Mouse (Mus musculus): ENCODE measurements around the gene Olfr1160. TPM values are rescaled to one million over a fixed set of nuclear protein-coding genes. Genes with fewer than 3 reads are reported as not detected.
"Not testable (repeated sequence)": the region's sequence is repeated elsewhere in the genome, so short reads cannot be mapped to it uniquely, and the experiment has no call there.

Olfr1160 gene
- polyA plus RNA-seq (2016; fragmentation: Nextera tagmentation; extraction: Ambion mirVana) = not detected in 2 replicates

- Histone ChIP-seq H3K9me3 (no peaks in the 10 kb centered on the region), H3K27me3 (ENCODE audit: insufficient read depth, poor library complexity, severe bottlenecking) (no peaks in the 10 kb centered on the region), H3K36me3 (no peaks in the 10 kb centered on the region), H3K4me3 (no peak within 1 kb of the TSS), H3K27ac (no peak within 1 kb of the TSS), H3K4me1 (no peaks in the 10 kb centered on the region)
- DNase-seq (ENCODE audit: low spot score) = no peak
Observed at GRCm38 (mm10) chr2:88007515-88008318, at the start of gene Olfr1160. Gene Olfr1160 (minus strand): TSS chr2:88008268.

DNA sequence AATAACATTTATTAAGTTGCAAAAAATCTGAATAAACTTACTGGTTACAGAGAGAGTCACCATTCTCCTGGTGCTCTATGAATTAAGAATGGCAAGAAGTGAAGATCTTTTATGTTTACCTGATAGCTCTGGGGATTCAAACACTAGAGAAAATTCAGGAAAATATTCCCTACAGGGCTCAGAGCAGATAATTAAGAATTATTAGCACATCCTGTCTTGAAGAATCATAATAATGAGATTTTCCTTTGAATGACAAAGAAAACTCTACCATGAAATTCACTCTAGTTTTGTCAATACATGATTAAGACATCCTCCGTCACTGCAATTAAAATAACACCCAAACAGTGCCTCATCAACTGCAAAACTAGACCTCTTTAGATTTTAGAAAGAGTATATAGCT lies 43.0 kb upstream of the Olfr1160 start, which contains the start of gene Olfr1162:
TSS of gene Olfr1162 (minus strand) at position 101 of the 400 bp plus-strand sequence.
- no peak for DNase-seq (ENCODE audit: low spot score)
- no peak within 1 kb of the TSS for H3K27ac ChIP-seq
- 81% methylated on average over 1 of the region's 1 CpGs for WGBS
- H3K4me3 ChIP-seq = no peak within 1 kb of the TSS
- no peaks in the 10 kb centered on the region for H3K27me3 ChIP-seq (ENCODE audit: insufficient read depth, poor library complexity, severe bottlenecking)
- H3K9me3 ChIP-seq = no peaks in the 10 kb centered on the region
- H3K4me1 ChIP-seq = no peaks in the 10 kb centered on the region
- H3K36me3 ChIP-seq = no peaks in the 10 kb centered on the region

DNA sequence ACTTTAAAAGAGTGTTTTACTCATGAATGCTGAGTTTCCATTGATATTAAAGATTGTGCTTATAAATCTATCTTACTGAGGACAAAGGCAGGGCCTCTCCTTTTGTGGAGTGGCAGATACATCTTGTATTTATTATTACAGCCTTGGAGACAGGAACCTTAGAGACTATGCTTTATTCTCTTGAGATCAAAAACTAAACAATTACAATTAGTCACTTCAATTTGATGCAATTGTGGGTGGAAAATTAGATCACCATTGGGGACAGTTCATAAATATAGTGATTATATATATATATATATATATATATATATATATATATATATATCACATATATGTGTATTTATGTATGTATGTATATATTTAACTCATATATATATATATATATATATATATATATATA lies 29.5 kb upstream of the Olfr1160 start, which contains the start of gene Olfr73:
TSS of gene Olfr73 (minus strand) at position 101 of the 400 bp plus-strand sequence.
- no peaks in the 10 kb centered on the region for H3K9me3 ChIP-seq
- no peaks in the 10 kb centered on the region for H3K4me1 ChIP-seq
- DNase-seq (ENCODE audit: low spot score) = no peak
- H3K4me3 ChIP-seq = no peak within 1 kb of the TSS
- H3K27ac ChIP-seq = no peak within 1 kb of the TSS
- H3K36me3 ChIP-seq = no peaks in the 10 kb centered on the region
- H3K27me3 ChIP-seq (ENCODE audit: insufficient read depth, poor library complexity, severe bottlenecking) = no peaks in the 10 kb centered on the region

DNA sequence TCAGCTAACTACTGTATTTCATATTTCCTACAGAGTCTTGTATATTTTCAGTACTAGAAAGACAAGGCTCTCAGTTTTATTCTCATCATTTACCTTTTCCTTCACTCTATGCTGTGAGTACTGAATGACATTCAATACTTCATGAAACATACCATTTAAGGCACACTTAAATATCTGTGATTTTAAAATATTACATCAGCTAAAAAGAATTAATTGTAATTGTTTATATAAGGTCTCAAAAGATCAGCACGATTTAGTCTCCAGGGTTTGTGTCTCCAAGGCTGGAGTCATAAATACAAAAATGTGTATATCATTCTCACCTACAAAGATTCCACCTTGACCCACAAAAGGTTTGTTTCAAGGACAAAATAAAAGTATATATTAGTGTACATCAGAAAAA lies 14.4 kb upstream of the Olfr1160 start, which contains the start of gene Olfr1161:
TSS of gene Olfr1161 (plus strand) at position 301 of the 400 bp plus-strand sequence.
- WGBS = 85% methylated on average over 1 of the region's 1 CpGs
- H3K9me3 ChIP-seq; H3K27me3 ChIP-seq (ENCODE audit: insufficient read depth, poor library complexity, severe bottlenecking); H3K4me3 ChIP-seq; H3K4me1 ChIP-seq; H3K36me3 ChIP-seq; DNase-seq (ENCODE audit: low spot score); H3K27ac ChIP-seq: not testable (repeated sequence)

- Histone ChIP-seq H3K27me3 (ENCODE audit: insufficient read depth, poor library complexity, severe bottlenecking) (no peaks in the 10 kb centered on the region), H3K4me3 (no peak within 1 kb of the TSS), H3K4me1 (no peaks in the 10 kb centered on the region), H3K27ac (no peak within 1 kb of the TSS), H3K9me3 (no peaks in the 10 kb centered on the region), H3K36me3 (no peaks in the 10 kb centered on the region)
- no peak for DNase-seq (ENCODE audit: low spot score)
Observed at GRCm38 (mm10) chr2:87989813-87990212, 18.3 kb downstream of the Olfr1160 start, which contains the start of gene Olfr1158. Gene Olfr1158 (plus strand): TSS chr2:87990113.

DNA sequence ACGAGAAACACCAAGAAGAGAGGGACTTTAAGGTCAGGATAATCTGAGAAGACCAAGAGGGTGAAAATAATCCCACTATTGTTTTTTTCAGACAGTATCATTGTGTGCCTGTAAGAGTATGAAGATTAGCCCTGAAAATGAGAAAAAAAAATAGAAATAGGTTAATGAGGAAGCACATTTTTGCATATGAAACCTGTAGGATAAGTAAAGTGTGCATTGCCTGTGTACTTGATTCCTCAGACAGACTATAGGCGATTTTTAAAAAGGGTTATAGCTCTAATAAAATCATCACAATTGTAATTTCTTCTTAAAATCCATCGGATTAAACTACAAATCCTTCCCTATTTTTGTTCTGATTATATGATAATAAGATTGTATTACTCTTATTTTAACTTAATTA lies 33.5 kb downstream of the Olfr1160 start, which contains the start of gene Olfr74:
TSS of gene Olfr74 (minus strand) at position 101 of the 400 bp plus-strand sequence.
- 64% methylated on average over 3 of the region's 3 CpGs for WGBS
- no peak for DNase-seq (ENCODE audit: low spot score)
- no peaks in the 10 kb centered on the region for H3K36me3 ChIP-seq
- no peak within 1 kb of the TSS for H3K4me3 ChIP-seq
- H3K9me3 ChIP-seq = no peaks in the 10 kb centered on the region
- no peaks in the 10 kb centered on the region for H3K27me3 ChIP-seq (ENCODE audit: insufficient read depth, poor library complexity, severe bottlenecking)
- no peak within 1 kb of the TSS for H3K27ac ChIP-seq
- no peaks in the 10 kb centered on the region for H3K4me1 ChIP-seq

DNA sequence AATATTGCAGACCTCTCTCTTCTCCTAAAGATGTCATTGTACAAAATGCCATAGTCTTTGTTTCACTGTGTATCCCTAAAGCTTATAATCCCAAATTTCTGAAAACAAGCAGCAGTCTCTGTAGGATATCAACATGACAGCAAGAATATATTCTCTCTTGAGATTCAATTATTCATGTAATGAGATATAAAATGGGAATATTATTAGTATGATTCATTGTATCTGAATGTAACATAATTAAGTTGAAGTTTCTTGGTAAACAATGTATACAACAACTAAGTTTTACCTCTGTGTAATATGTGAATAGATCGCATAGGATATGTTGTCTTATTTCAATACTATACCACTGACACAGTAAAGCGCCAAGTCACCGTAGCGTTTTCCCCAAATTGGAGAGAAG lies 39.9 kb downstream of the Olfr1160 start, which contains the start of gene Olfr1157:
TSS of gene Olfr1157 (minus strand) at position 101 of the 400 bp plus-strand sequence.
- no peaks in the 10 kb centered on the region for H3K27me3 ChIP-seq (ENCODE audit: insufficient read depth, poor library complexity, severe bottlenecking)
- no peaks in the 10 kb centered on the region for H3K4me1 ChIP-seq
- DNase-seq (ENCODE audit: low spot score) = no peak
- no peak within 1 kb of the TSS for H3K27ac ChIP-seq
- 92% methylated on average over 4 of the region's 4 CpGs for WGBS
- H3K9me3 ChIP-seq = no peaks in the 10 kb centered on the region
- no peaks in the 10 kb centered on the region for H3K36me3 ChIP-seq
- H3K4me3 ChIP-seq = no peak within 1 kb of the TSS

DNA sequence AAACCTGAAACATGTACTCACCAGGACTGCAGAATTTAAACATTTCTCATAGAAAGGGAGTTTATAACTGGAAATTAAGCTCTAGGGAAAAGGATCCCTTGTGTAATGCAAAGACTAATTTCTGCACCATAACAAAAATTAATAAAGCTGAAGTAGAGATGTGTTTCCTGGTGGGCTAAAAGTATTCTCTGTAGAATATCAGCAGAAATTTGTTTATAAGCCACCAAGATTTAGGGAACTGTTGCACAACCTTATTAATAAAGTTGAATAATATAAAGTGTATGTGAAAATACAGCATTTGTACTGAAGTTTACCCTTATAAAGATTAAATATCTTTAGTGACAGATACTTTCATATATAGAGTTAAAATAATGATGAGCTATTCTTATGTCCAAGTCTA lies 55.1 kb downstream of the Olfr1160 start, which contains the start of gene Olfr1156:
TSS of gene Olfr1156 (minus strand) at position 101 of the 400 bp plus-strand sequence.
- Histone ChIP-seq H3K9me3 (no peaks in the 10 kb centered on the region), H3K27ac (no peak within 1 kb of the TSS), H3K4me1 (no peaks in the 10 kb centered on the region), H3K27me3 (ENCODE audit: insufficient read depth, poor library complexity, severe bottlenecking) (no peaks in the 10 kb centered on the region), H3K36me3 (no peaks in the 10 kb centered on the region), H3K4me3 (no peak within 1 kb of the TSS)
- no peak for DNase-seq (ENCODE audit: low spot score)

Other genes with a start within 250 kb of the Olfr1160 start
- gene Olfr152, start 228.8 kb downstream of the Olfr1160 start, polyA plus RNA-seq (2016; fragmentation: Nextera tagmentation; extraction: Ambion mirVana) = not detected in 2 replicates
- not detected in 2 replicates for gene Olfr1143, start 207.7 kb downstream of the Olfr1160 start, polyA plus RNA-seq (2016; fragmentation: Nextera tagmentation; extraction: Ambion mirVana)
- not detected in 2 replicates for gene Olfr1145, start 198.4 kb downstream of the Olfr1160 start, polyA plus RNA-seq (2016; fragmentation: Nextera tagmentation; extraction: Ambion mirVana)
- not detected in 2 replicates for gene Olfr1148, start 177.7 kb downstream of the Olfr1160 start, polyA plus RNA-seq (2016; fragmentation: Nextera tagmentation; extraction: Ambion mirVana)
- gene Olfr1150-ps1, start 164.3 kb downstream of the Olfr1160 start, polyA plus RNA-seq (2016; fragmentation: Nextera tagmentation; extraction: Ambion mirVana) = not detected in 2 replicates
- gene Olfr1151, start 152.4 kb downstream of the Olfr1160 start, polyA plus RNA-seq (2016; fragmentation: Nextera tagmentation; extraction: Ambion mirVana) = not detected in 2 replicates
- gene Olfr1152, start 141.8 kb downstream of the Olfr1160 start, polyA plus RNA-seq (2016; fragmentation: Nextera tagmentation; extraction: Ambion mirVana) = not detected in 2 replicates
- gene Olfr1153, start 113.3 kb downstream of the Olfr1160 start, polyA plus RNA-seq (2016; fragmentation: Nextera tagmentation; extraction: Ambion mirVana) = not detected in 2 replicates
- not detected in 2 replicates for gene Olfr1154, start 103.1 kb downstream of the Olfr1160 start, polyA plus RNA-seq (2016; fragmentation: Nextera tagmentation; extraction: Ambion mirVana)
- gene Olfr1155, start 63.1 kb downstream of the Olfr1160 start, polyA plus RNA-seq (2016; fragmentation: Nextera tagmentation; extraction: Ambion mirVana) = not detected in 2 replicates
- gene Olfr1156, start 55.2 kb downstream of the Olfr1160 start, polyA plus RNA-seq (2016; fragmentation: Nextera tagmentation; extraction: Ambion mirVana) = not detected in 2 replicates
- not detected in 2 replicates for gene Olfr1157, start 40.0 kb downstream of the Olfr1160 start, polyA plus RNA-seq (2016; fragmentation: Nextera tagmentation; extraction: Ambion mirVana)
- not detected in 2 replicates for gene Olfr74, start 33.6 kb downstream of the Olfr1160 start, polyA plus RNA-seq (2016; fragmentation: Nextera tagmentation; extraction: Ambion mirVana)
- not detected in 2 replicates for gene Olfr1158, start 18.2 kb downstream of the Olfr1160 start, polyA plus RNA-seq (2016; fragmentation: Nextera tagmentation; extraction: Ambion mirVana)
- not detected in 2 replicates for gene Olfr1161, start 14.5 kb upstream of the Olfr1160 start, polyA plus RNA-seq (2016; fragmentation: Nextera tagmentation; extraction: Ambion mirVana)
- gene Olfr73, start 29.4 kb upstream of the Olfr1160 start, polyA plus RNA-seq (2016; fragmentation: Nextera tagmentation; extraction: Ambion mirVana) = not detected in 2 replicates
- gene Olfr1162, start 42.9 kb upstream of the Olfr1160 start, polyA plus RNA-seq (2016; fragmentation: Nextera tagmentation; extraction: Ambion mirVana) = not detected in 2 replicates
- not detected in 2 replicates for gene Olfr1163, start 63.6 kb upstream of the Olfr1160 start, polyA plus RNA-seq (2016; fragmentation: Nextera tagmentation; extraction: Ambion mirVana)
- gene Olfr1164, start 85.7 kb upstream of the Olfr1160 start, polyA plus RNA-seq (2016; fragmentation: Nextera tagmentation; extraction: Ambion mirVana) = not detected in 2 replicates
- not detected in 2 replicates for gene Olfr1166, start 120.0 kb upstream of the Olfr1160 start, polyA plus RNA-seq (2016; fragmentation: Nextera tagmentation; extraction: Ambion mirVana)
- gene Olfr1167, start 146.9 kb upstream of the Olfr1160 start, polyA plus RNA-seq (2016; fragmentation: Nextera tagmentation; extraction: Ambion mirVana) = not detected in 2 replicates
- gene Olfr1168, start 173.6 kb upstream of the Olfr1160 start, polyA plus RNA-seq (2016; fragmentation: Nextera tagmentation; extraction: Ambion mirVana) = not detected in 2 replicates
- gene Olfr1170, start 220.1 kb upstream of the Olfr1160 start, polyA plus RNA-seq (2016; fragmentation: Nextera tagmentation; extraction: Ambion mirVana) = not detected in 2 replicates

Measured in heart, embryonic 10.5 days (tissue).